Mouse (Mus musculus) cerebellum, adult 2 months (tissue): ENCODE results near the gene Znhit2.

Experiments used
- CTCF ChIP-seq: fragments of 200-500 bp; IDR thresholded peaks from 2 replicates; pipeline ENCODE4 v1.5.1; 2011; ENCODE audit warnings: low read depth, mild to moderate bottlenecking, control low read depth, low read length, moderate library complexity, borderline replicate concordance; ENCODE audit not compliant: insufficient read depth
- POLR2A ChIP-seq: fragments of 200-500 bp; IDR thresholded peaks from 2 replicates; pipeline ENCODE4 v1.6.1; 2011; ENCODE audit warnings: low read length, control low read depth, borderline replicate concordance; ENCODE audit not compliant: insufficient read depth

- TF ChIP-seq POLR2A (no peak), CTCF (no peak)
Observed at GRCm38 (mm10) chr19:6104476-6104875, 43.5 kb downstream of the Znhit2 start.
